Mouse (Mus musculus): Measurements from ENCODE around the gene Gfap.

DNA sequence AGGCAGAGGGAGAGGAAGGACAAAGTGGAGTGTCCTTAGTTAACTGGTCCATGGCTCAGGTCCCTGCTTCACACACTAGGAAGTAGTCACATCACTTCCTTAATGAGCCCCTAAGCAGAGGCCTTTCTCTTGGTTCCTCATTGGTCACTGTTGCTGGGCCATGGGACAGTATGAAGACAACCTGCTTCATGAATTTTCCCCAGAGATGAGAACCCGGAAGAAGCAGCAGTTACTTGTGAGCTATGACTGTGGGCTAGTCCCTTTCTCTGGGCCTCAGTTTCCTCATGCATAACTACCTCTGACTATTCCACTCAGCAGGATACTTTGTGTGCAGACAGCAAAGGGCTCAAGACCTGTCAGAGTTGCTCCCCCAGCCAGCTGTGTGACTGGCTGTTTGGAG is 63.3 kb downstream of the Gfap start:
- no peak for TF ChIP-seq HCFC1 (IDR thresholded peaks at IDR 0.05; ENCODE audit: borderline replicate concordance, insufficient read depth, low read length)
- TF ChIP-seq MAFK (IDR thresholded peaks at IDR 0.05; ENCODE audit: insufficient read depth, low read depth, low read length), result no peak
- TF ChIP-seq ZNF384 (IDR thresholded peaks at IDR 0.05; ENCODE audit: low read depth, low read length), result no peak

Measured in ES-E14 (cell line).